Mouse (Mus musculus) cerebellum, adult 2 months (tissue): Measurements from ENCODE around the gene Ybey.

Experiments used
- CTCF ChIP-seq: fragments of 200-500 bp; IDR thresholded peaks from 2 replicates; pipeline ENCODE4 v1.5.1; 2011; ENCODE audit warnings: low read depth, mild to moderate bottlenecking, control low read depth, low read length, moderate library complexity, borderline replicate concordance; ENCODE audit not compliant: insufficient read depth
- POLR2A ChIP-seq: fragments of 200-500 bp; IDR thresholded peaks from 2 replicates; pipeline ENCODE4 v1.6.1; 2011; ENCODE audit warnings: low read length, control low read depth, borderline replicate concordance; ENCODE audit not compliant: insufficient read depth

DNA sequence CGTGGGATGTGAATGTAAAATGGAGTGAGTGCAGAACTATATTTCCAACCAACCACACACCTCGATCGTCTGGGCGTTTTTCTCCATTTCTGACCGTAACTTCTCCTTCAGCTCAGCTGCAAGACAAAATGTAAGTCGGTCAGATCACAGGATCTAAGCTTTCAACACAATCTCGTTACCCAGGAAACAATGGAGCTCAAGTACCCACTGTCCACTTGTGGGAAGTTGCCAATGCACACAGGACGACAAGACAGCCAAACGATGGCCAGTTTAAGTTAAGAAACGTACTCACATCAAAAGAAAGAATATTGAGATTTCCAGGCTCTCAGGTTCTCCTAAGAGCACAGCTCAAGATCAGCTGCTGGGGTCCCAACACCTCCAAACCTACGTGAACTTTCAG lies 35.0 kb downstream of the Ybey start:
- TF ChIP-seq POLR2A = no peak
- TF ChIP-seq CTCF = no peak
